In genomic region chrX:158923081-158923561, GRCm38 (mm10) we compare ENCODE assay signal across 8 mouse cellular contexts.
DNase-seq lines count a peak whose midpoint lies in the region; ATAC-seq and TF ChIP-seq lines count a peak whose summit lies in the region.

No protein-coding gene starts in this region.

- TF ChIP-seq CTCF in intestine, postnatal 0 days (IDR thresholded peaks at IDR 0.05; ENCODE audit: low read depth), result no peak

- H3K27me3 ChIP-seq in intestine, embryonic 14.5 days (replicated peaks; ENCODE audit: control insufficient read depth, insufficient read depth, low read length), result peaks cover 15% of the 10 kb centered on the region
- 0 out of 2 replicates have a peak, but pooled peaks cover 13% of the 10 kb centered on the region for H3K27me3 ChIP-seq in intestine, postnatal 0 days (replicated peaks; ENCODE audit: control insufficient read depth, insufficient read depth, low read length)
- no peaks in the 10 kb centered on the region for H3K27me3 ChIP-seq in neural tube, embryonic 15.5 days (replicated peaks)

- intact Hi-C loops in gastrocnemius, postnatal 14 days (cut with DNase I; ENCODE audit: low total_unique reads), result loop anchor here (10.0 kb wide), 3 partner anchors 878 to 1188 kb away; partner anchors contain the start of gene Cnksr2

- no peak overlapping the region for H3K4me3 ChIP-seq in intestine, embryonic 14.5 days (ENCODE audit: low read depth, low read length)
- H3K4me3 ChIP-seq in intestine, postnatal 0 days (ENCODE audit: low read depth, low read length), result no peak overlapping the region
- H3K4me3 ChIP-seq in neural tube, embryonic 15.5 days (replicated peaks), result peak overlapping the region; percentile 28

- peak overlapping the region; percentile 16 for H3K4me2 ChIP-seq in intestine, embryonic 14.5 days (ENCODE audit: low read length)
- no peak overlapping the region for H3K4me2 ChIP-seq in intestine, postnatal 0 days (replicated peaks; ENCODE audit: low read depth)
- peak overlapping the region; percentile 55 for H3K4me2 ChIP-seq in neural tube, embryonic 15.5 days

- no peaks in the 10 kb centered on the region for H3K4me1 ChIP-seq in intestine, embryonic 14.5 days (replicated peaks; ENCODE audit: control insufficient read depth, insufficient read depth, low read length)
- no peaks in the 10 kb centered on the region for H3K4me1 ChIP-seq in intestine, postnatal 0 days (replicated peaks; ENCODE audit: control insufficient read depth, insufficient read depth, low read length)
- H3K4me1 ChIP-seq in neural tube, embryonic 15.5 days, result no peaks in the 10 kb centered on the region

- no peaks in the 10 kb centered on the region for H3K9me3 ChIP-seq in intestine, embryonic 14.5 days (ENCODE audit: control insufficient read depth, low read length)
- no peaks in the 10 kb centered on the region for H3K9me3 ChIP-seq in intestine, postnatal 0 days (ENCODE audit: control insufficient read depth)
- H3K9me3 ChIP-seq in neural tube, embryonic 15.5 days (replicated peaks), result no peaks in the 10 kb centered on the region

- DNase-seq in intestine, embryonic 14.5 days (ENCODE audit: low spot score), result no peak
- peak; percentile 49 to 53 for DNase-seq in cerebellum, postnatal 25 days
- peak; percentile 5 for DNase-seq in gastrocnemius, postnatal 14 days
- peak; percentile 72 to 80 for DNase-seq in left cerebral cortex, adult 9 months (ENCODE audit: low spot score in 2 of 2)
- no peak for DNase-seq in spleen, postnatal 14 days (ENCODE audit: low spot score in 2 of 2)

- WGBS in intestine, embryonic 14.5 days, result 11% methylated on average over 14 of the region's 14 CpGs
- 29% methylated on average over 14 of the region's 14 CpGs for WGBS in intestine, postnatal 0 days
- WGBS in neural tube, embryonic 15.5 days, result 23% methylated on average over 14 of the region's 14 CpGs

- H3K36me3 ChIP-seq in intestine, embryonic 14.5 days (ENCODE audit: control insufficient read depth, insufficient read depth, low read length), result no peaks in the 10 kb centered on the region
- H3K36me3 ChIP-seq in intestine, postnatal 0 days (ENCODE audit: control insufficient read depth, insufficient read depth), result no peaks in the 10 kb centered on the region
- no peaks in the 10 kb centered on the region for H3K36me3 ChIP-seq in neural tube, embryonic 15.5 days

- ATAC-seq in intestine, embryonic 14.5 days (replicated peaks; ENCODE audit: low FRiP score, low TSS enrichment, low read depth), result peak; percentile 64; the same call in 1 of the 2 replicates
- ATAC-seq in intestine, postnatal 0 days, result no peak
- ATAC-seq in neural tube, embryonic 15.5 days (ENCODE audit: low FRiP score), result peak; percentile 65
- ATAC-seq in megakaryocyte, adult 5-6 weeks (ENCODE audit: poor library complexity, severe bottlenecking), result no peak

- no peak overlapping the region for H3K27ac ChIP-seq in intestine, embryonic 14.5 days (ENCODE audit: low read depth)
- no peak overlapping the region for H3K27ac ChIP-seq in intestine, postnatal 0 days (ENCODE audit: low read depth, low read length)
- H3K27ac ChIP-seq in neural tube, embryonic 15.5 days (replicated peaks), result peak overlapping the region; percentile 28; the same call in 1 of the 2 replicates

- no peak overlapping the region for H3K9ac ChIP-seq in intestine, embryonic 14.5 days (ENCODE audit: low read length)
- H3K9ac ChIP-seq in intestine, postnatal 0 days (ENCODE audit: low read depth, low read length), result no peak overlapping the region
- peak overlapping the region; percentile 26; the same call in 1 of the 2 replicates for H3K9ac ChIP-seq in neural tube, embryonic 15.5 days (replicated peaks)

Comparison
In these comparisons a context has a peak if more than half of its experiments do, and no peak if none do; other contexts are left out.
1. ATAC-seq: peak in intestine, embryonic 14.5 days (single experiment) and neural tube, embryonic 15.5 days (single experiment); none in intestine, postnatal 0 days (single experiment) and megakaryocyte, adult 5-6 weeks (single experiment).
2. DNase-seq: peak in cerebellum, postnatal 25 days (2 of 2), gastrocnemius, postnatal 14 days (single experiment) and left cerebral cortex, adult 9 months (2 of 2); none in intestine, embryonic 14.5 days (single experiment) and spleen, postnatal 14 days (0 of 2).